Mouse (Mus musculus) gastrocnemius, postnatal 4 days (tissue): ENCODE data around the gene Dgkz. TPM values are rescaled to one million over a fixed set of nuclear protein-coding genes. Genes with fewer than 3 reads are reported as not detected.

Experiments
- DNase-seq, 2 experiments: peaks; one replicate each; pipeline ENCODE4 v3.0.0; 2021 to 2022; ENCODE audit warnings: low spot score in 2 of 2, mixed read lengths in 2 of 2
- total RNA-seq, 2 experiments: library from RNA; stranded (reverse); gene quantifications; 2 replicates each; pipeline ENCODE4 v1.2.3; 2021

Gene Dgkz
- total RNA-seq, 2 experiments from 2014 or later: 96.0 to 121 TPM

DNA sequence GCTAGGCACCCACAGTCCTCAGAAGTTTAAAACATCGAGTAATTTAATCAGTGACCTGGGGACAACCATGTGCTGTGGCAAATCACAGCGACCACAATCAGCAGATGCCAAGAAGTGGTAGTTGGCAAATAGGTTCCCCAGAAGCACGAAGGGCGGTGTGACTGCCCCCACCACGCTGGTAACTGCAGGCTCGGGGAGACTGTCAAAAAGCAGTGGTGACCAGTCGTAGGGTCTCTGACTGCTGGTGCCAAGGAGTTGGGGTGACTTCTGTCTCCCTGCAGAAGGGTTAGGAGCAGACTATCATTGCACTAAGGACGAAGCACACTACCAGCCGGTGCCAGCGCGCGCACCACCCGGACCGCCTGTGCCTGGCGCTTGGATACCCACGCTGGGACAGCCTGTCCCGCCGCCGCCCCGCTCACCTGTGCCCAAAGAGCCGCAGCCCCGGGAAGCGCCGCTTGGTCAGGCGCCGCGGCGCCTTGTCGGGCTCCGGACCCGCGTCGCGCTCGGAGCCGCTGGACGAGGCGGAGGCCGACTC, 12.7 kb downstream of the Dgkz start:
- DNase-seq: no peak

DNA sequence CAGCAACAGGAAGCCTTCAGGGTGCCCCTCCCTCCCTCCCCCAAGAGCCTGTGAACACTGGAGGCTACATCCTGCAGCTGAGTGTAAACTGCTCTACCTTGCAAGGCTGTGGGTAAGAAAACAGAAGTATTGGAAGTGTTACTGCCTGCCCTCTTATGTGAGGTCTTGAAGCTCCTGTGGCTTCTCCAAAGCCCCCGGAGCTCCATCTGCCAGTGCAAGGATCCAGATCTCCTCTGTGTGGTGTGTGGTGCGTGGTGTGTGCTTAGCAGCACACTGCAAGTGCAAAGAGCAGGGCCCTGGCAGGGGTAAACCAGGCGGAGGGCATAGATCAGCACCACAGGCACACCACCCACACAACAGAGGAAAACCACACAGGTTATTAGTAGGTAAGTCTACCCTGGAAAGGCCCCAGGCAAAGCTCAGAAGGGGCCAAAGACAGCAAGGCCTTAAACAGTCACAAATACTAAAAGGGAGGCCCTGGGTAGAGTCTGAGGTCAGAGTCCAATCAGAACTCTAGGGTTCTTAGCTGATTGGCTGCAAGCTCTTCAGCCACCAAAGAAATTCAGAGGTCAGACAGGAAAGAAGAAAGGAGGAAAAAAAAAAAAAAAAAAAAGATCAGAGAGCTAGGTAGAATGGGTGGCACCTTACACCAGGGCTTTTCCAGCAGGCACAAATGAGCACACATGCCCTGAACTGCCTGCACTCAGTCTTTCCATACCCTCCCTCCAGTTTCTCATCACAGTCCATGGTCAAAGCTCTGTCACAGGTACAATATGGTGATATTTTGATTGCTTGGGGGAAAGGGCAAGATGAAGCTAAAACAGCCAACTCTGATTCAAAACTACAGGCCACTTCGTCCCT, 13.5 kb downstream of the Dgkz start:
- DNase-seq: no peak

DNA sequence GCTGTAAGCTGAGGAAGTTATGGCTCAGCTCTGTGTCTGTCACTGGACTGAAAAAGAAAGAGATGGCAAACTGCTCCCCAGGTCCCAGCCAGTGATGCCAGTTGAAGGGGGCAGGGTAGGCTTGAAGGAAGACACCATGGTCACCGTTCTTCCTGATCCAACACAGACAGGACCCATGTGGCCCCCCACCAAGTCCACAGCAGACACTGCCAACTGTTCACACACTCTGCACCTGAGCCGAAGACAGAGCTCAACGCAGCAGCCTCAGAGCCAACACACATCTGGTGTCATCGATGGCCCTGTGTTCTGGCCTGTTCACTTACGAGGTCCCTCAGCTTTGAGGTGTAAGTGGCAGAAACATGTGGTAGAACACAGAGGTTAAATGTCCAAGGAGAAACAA, 15.2 kb downstream of the Dgkz start:
- no peak for DNase-seq

DNA sequence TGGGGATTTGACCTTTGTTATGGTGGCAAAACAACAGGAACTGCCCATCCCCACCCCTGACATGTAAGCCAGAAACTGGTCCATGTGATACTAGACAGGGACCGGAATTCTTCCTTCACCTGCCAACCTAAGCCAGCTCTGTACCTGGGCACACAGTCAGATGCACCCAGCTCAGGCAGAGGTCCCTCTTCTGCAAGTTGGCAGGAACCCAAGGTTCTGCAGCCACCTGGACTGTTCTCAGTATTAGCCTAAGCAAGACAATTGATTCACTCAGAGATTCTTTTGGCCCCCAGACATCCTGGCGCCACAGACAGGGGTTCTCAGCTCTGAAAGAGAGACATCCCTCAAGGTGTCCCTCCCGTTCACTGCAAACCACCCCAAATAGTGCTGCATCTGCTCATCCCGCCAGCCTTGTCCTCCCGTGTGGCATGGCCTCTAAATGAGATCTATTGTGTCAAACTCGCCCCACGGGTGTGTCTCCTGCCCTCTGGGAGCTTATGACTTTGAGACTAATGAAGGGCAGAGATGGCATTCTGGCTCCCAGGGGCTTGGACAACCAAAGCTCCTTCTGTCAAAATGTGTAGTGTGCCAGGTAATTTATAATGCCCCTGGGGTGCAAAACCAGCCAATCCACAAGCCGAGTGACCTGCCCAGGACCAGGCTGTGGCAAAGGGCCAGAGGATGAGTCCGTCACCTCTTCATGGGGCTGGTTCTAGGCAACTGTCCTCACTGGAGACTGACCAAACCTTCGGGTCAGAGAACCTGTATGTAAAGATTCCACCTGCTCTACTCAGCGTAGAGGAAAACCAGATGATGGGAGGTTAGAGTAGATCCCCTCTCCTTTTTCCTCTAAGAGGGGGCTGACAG, 15.9 kb downstream of the Dgkz start:
- DNase-seq: no peak

DNA sequence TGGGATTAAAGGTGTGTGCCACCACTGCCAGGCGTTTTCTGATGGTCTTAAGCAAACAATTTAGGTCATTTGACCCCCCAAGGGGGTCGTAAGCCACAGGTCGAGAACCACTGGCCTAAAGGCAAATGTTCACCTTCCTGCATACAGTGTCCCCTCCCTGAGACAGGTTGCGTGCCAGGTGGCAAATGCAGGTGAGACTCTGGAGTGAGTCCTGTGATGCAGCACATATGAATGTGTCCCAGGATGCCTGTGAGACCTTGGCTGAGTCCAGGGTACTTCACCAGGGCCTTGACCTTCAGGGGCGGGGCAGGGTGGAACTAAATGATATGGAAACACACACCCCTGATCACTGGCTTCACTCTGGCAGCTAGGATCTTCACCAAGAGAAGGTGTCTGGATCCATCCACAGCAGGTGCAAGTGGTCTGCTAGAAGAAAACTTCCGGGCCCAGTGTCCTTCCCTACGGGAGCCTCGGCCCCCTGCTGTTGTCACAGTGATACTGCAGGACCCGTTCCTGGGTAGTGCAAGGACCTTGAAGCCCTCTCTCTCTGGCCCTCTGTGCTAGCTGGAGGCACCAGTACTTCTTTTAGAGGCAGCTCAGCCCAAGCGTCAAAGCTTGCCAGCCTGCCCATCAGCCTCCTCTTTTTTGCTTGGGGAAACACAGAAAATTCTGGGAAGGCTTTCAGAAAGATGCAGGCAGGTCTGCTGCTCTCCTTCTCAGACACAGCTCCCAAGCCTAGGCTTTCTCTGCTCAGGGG, 16.8 kb downstream of the Dgkz start:
- DNase-seq: peak in 1 of 2 experiments; percentile 62

DNA sequence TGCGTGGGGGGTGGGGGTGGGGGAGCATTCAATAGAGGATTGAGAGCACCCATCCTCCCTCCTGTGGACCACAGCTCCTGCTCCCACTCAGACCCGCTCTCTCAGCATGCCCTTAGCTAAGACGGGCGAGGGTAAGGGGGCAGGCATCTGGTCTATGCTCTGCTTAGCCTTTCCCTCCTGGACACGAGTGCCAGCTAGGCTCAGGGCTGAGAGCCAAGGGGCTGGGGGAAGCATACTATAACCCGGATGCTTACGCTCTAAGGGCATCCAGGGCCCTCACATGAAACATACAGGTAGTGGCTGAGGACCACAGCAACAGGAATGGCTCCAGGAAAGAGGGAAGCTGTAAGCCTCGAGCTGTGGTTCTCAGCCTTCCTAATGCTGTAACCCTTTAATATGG, 17.6 kb downstream of the Dgkz start:
- no peak for DNase-seq

DNA sequence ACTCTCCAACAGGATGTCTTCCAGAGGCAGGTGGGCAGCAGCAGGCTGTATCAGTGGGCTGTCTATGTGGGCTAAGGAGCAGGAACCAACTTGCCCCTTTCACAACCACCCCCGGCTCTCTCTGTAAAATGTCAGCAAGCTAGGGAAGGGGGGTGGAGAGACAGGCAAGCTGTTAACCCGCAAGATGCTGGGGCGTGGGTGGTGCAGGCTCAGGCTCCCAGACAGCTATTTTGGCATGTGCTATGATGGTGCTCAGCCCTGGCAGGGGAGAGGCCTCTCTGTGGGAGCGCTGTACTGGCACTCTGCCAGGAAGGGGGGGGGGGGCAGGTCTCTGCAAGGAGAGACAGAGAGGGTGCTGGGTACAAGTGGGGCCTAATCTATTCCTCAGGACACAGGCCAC, 18.6 kb downstream of the Dgkz start:
- DNase-seq: no peak

DNA sequence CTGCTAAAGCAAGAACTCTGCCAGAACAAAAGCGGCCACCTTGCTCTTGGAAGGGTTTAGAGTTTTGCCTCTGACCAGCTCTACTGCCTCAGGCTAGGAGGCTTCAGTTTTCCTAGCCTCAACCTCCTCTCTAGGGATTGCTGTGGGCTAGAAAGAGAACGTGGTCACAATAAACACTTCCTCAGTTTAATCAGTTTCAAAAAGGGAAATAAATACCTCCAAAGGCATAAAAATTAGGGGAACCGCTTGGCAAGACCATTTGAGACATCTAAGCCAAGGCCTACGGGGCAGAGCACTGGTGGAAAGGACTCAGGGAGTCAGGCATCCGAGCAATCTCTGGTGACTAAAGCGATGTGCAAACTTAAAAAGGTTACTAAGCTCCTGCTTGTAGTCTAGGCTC, 19.8 kb downstream of the Dgkz start:
- DNase-seq: no peak

DNA sequence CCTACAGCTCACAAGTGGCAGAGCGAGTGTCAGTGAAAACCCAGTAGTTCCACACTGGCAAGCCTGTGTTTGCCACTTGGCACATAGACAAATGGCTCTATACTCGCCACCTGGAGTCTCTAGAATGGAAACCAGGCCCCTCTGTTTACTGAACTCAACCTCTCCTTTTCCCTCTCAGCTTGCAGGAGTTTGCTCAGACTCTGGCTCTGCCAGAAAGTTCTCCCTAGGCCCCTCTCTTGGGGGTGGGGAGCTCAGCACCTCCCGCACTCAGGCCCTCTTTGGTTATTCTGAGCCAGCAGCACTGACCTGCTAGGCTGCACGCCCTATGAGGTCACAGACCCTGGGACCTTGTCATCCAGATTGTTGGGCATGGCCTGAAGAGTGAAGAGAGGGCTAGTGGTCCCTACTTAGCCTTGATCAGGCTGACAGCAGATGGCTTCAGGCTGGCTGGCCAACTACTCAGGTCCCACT, 20.5 kb downstream of the Dgkz start:
- no peak for DNase-seq

DNA sequence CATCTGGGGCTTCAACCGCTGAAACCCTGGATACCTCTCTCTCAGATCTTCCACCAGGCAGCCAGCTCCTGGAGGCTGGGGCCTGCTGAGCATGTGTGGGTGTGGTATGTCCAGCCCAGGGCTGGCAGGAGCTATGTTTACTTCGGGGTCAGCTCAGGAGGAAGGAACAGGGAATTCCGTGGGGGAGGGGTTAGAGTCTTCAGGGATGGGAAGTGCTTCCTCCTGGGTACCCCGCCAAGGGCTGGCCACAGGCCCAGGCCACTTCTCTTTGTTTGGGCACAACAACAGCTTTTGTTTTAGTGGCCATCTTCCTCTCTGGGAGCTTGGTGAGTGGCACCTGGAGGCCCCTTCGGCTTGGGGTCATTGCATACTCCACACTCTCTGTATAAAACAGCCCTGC, 21.8 kb downstream of the Dgkz start:
- DNase-seq: no peak

DNA sequence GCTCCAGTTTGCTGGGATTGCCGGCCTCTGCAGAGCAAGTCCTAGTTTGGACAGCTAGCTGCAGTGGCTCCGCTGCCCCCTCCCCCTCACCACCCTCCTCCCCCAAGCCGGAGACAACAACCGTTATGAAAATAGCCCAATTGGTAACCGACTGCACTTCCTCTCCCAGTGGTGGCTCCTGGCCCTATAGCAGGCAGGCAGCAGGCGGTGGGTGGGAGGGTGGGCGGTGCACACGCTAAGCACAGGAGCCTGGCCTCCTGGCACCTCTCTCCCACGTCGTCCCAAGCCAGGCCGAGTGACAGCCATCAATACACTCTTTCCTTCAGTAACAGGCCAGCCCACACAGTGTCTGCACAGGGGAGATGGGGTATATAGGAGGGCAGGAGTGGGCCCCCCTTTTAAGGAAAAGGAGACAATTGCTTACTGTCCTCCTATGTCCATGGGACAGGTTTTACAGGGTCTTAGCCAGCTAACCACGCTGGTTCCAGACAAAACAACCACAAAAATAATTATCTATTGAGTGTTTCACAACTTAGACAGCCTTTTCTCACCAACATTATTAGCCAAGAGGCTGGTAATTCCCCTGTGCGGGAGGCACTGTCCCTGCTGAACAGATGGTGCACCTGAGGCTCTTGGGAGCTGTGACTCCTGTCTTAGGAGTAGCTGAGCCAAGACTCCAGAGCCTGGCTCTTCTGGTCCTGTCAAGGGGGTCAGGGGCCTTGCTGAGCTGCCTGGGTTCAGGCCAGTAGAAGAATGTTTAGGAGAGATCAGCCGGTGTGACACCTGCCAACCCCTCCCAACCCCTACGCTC, 25.2 kb downstream of the Dgkz start:
- peak in 1 of 2 experiments; percentile 52 for DNase-seq

DNA sequence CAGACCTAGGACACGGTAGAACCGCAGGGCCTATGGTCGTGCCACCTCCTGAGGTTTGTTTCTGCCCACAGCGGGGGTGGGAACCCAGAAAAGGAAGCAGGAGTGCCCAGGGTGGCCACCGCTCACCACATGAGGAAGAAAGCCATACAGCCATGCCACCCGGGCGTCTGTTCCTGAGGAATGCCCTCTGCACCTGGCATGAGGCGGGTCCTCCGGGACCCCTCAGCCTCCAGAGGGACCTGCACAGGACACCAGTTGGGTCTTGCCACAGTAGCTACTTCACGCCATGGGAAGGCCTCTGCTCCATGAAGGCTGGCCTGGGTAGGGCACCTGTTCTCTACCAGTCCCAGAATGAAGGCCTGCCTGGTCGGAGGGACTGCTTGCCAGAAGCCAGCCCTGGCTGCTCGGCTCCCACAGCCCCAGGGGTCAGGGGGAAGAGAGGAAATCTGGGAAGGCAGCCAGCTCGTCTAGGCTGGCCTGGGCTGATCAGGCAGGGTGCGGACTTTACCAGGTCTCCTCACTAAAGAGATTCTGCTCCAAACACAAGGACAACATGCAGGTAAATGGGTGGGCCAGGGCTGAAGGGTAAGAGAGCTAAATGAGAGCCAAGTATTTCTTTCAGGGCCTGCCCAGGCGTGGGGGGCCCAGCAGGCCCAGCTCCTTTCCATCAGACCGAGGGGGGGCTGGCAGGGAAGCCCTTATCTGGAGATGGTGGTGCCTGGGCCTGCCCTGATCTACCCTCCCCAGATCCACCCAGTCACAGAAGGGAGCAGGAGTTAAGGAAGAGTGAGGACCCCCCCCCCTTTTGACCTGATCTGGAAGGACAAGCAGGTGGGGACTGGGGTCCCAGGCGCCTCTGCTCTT, 26.0 kb downstream of the Dgkz start:
- peak in 1 of 2 experiments; percentile 68 for DNase-seq

DNA sequence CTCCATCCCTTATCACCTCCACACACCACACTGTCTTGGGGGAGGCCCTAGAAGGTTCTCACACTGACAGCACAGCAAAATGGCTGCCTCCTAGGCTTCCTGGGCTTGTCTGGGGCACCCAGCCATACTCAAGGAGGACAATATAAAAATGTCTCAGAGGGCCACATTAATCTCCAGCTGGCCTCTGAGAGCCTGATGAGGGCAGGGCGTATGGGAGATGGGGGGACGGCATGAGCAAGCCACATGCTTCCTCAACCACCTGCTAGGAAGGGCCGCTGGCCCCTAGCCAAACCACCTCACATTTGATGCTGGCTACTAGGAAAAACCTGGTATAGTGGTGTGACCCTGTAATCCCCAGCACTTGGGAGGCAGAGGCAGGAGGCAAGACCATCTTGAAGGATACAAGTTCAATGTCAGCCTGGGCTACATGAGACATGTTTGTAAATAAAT, 26.8 kb downstream of the Dgkz start:
- no peak for DNase-seq

DNA sequence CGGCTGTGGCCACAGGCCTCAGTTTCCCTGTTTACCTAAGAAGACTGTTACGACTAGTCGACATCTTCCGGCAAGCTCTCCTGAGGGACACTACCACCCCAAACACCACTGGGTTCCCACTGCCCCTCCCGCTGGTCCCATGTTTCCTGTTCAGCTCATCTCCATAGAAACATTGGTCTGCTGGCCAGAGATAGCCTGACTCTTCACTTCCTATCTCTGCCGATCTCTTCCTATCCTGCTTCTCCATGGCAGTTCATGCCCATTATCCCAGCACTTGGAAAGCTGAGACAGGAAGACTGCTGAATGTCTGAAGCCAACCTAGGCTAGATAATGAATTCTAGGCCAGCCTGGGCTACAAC, 27.5 kb downstream of the Dgkz start:
- DNase-seq: no peak

DNA sequence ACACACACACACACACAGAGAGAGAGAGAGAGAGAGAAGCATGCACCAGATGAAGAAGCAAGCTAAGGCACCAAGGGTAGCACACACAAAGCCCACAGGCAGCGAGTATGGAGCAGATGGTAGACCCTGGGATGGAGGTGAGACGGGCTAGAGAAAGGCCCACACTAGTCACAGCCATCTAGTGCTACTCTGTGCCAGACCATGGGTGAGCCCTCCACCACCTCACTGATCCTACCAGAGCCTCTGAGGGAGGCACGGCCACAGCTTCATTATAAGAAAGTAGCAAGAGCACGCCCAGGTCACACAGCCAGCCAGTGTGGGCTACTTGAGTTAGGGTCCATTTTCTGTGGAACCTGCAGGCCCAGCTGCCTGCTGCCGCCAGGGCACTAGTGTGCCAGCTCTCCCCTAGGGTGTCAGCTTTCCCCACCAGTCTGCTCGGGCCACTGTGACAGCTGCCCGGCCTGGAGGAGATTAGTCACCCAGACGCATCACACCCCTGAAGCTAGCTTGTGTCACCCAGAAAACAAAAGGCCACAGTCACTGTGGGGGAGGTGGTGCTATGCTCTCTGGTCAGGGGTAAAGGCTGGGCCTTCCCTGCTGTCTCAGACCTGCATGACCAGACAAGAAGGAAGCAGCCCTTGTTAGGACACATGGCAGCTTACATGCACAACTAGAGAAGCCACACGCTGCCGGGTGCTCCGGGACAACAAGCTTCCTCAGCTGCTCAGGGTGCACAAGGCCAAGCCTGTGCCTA, 28.1 kb downstream of the Dgkz start:
- DNase-seq: peak in 1 of 2 experiments; percentile 53

DNA sequence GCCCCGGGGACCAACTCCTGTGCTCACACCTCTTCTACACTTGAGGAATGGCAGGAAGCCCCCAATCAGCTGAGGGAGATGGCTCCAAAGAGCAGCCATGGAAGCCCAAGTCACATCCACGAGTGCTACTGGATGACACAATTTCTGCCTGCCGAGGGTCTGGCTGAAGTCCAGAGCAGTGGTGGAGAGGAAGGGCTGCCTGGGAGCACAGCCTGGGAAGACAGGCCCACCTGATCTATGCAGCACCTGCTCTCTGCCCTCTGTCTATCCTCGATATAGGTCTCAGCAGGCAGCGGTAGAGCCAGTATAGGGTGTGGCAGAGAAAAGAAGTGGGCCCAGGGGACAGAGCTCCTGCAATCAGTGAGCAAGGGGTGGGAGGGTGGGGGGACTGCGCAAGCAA, 28.8 kb downstream of the Dgkz start:
- no peak for DNase-seq

DNA sequence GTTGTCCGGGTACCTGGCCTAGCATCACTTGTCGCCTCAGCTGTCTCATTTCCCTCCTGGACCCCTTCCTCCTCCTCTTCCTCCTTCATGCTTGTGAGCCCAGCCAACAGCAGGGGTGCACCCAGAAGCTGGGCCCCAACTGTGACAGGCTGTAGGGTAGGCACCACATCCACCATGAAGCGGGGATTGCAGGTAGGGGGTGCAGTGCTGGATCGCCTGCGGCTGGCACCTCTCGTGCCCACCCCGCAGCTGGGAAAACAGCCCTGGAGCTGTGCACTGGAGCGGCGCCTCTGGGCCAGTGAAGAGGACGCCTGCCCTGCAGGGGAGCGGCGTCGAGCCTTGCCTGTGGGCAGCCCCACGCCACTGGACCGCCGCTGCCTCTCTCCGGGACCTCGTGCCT, 30.2 kb downstream of the Dgkz start, which contains the start of gene Gm9821:
Gene Gm9821, plus strand, starts transcription at position 221 of the 400 bp plus-strand sequence.
- no peak for DNase-seq

DNA sequence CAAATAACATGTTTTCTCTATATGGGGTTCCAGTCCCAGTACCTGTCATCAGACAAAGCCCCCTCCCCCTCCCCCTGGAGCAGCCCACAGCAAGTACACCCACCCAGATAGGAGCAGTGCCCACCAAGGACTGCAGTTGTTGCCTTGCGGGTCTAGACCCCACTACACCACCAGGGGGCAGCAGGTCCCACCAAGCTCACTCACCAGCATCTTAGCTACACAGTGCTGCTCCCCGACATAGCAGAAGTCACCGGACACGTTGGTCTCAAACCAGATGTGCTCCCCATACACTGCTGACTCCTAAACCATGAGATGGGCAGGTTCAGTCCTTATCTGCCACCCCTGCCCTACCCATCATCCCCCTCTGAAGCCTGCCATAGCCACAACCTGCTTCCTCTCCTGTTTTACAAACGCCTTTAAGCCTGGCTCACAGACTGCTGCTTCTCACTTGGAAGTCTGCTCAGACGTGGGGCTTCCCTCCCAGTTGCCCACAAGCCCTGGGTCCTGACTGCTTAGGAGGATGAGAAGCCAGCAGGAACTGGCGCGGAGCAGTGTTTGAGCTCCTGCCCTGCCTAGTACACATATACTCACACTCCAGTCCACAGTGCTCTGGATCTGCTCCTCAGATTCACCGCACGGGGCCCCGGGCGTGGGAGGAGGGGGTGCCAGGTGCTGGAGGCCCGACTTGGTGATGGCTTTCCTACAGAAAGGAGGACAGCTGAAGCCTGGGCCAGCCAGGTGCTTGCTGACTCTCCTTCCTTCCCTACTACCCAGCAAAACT, 31.3 kb downstream of the Dgkz start:
- DNase-seq: peak; percentile 73 to 80
